Mouse (Mus musculus): ENCODE data around the gene Eif6. TPM values are rescaled to one million over a fixed set of nuclear protein-coding genes. Genes with fewer than 3 reads are reported as not detected.

Eif6 gene
- polyA plus RNA-seq, 1 experiment from 2014 or later = 251 TPM

DNA sequence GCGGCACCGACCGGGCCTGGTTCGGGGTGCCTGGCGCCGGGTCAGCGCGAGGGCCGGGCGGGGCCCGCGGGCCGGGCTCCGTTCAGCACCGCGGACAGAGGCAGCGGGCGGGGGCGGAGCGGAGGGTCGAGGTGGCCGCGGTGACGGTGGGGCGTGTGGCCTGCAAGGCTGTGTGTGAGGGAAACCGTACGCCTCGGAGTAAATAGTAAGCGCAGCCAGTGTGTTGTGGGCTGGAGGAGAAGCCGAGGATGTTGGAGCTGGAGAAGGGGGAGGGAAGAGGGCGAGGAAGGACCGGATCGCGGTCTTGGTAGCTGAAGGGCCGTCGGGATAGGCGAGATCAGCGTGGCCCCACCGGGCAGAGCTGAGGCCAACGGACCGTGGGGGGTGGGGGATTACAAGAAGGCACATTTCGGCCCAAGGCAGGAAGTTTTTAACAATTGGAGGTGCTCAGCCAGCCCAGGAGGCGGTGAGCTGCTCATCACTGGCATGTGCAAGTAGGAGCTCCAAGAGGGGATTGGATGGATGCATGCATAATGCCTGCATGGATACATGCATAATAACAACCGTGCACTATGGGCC is 51.0 kb downstream of the Eif6 start:
- H3K4me3 ChIP-seq (ENCODE audit: low read depth, low read length) = peak overlapping the region; percentile 50
- peaks cover 8% of the 10 kb centered on the region; the same call in 1 of the 2 replicates for H3K4me1 ChIP-seq (replicated peaks; ENCODE audit: control insufficient read depth, insufficient read depth, low read length)
- DNase-seq (ENCODE audit: low spot score) (peak; percentile 89), ATAC-seq (replicated peaks; ENCODE audit: low FRiP score, low TSS enrichment, low read depth) (peak; percentile 80)
- H3K9ac ChIP-seq (ENCODE audit: low read length) = no peak overlapping the region
- H3K9me3 ChIP-seq (ENCODE audit: control insufficient read depth, low read length) = no peaks in the 10 kb centered on the region
- H3K4me2 ChIP-seq (ENCODE audit: low read length) = peak overlapping the region; percentile 80
- 2% methylated on average over 40 of the region's 44 CpGs for WGBS
- H3K36me3 ChIP-seq (ENCODE audit: control insufficient read depth, insufficient read depth, low read length) = no peaks in the 10 kb centered on the region
- peaks cover 60% of the 10 kb centered on the region for H3K27me3 ChIP-seq (replicated peaks; ENCODE audit: control insufficient read depth, insufficient read depth, low read length)
- no peak overlapping the region for H3K27ac ChIP-seq (ENCODE audit: low read depth)

- peak within 1 kb of the TSS; percentile 50 for H3K4me3 ChIP-seq (ENCODE audit: low read depth, low read length)
- 3% methylated on average over 68 of the region's 100 CpGs for WGBS
- no peak within 1 kb of the TSS for H3K9ac ChIP-seq (ENCODE audit: low read length)
- H3K36me3 ChIP-seq (ENCODE audit: control insufficient read depth, insufficient read depth, low read length) = no peaks in the 10 kb centered on the region
- no peak within 1 kb of the TSS for H3K27ac ChIP-seq (ENCODE audit: low read depth)
- DNase-seq (ENCODE audit: low spot score) (no peak), ATAC-seq (replicated peaks; ENCODE audit: low FRiP score, low TSS enrichment, low read depth) (peak; percentile 70; the same call in 1 of the 2 replicates)
- H3K4me1 ChIP-seq (replicated peaks; ENCODE audit: control insufficient read depth, insufficient read depth, low read length) = peaks cover 8% of the 10 kb centered on the region; the same call in 1 of the 2 replicates
- peaks cover 60% of the 10 kb centered on the region for H3K27me3 ChIP-seq (replicated peaks; ENCODE audit: control insufficient read depth, insufficient read depth, low read length)
- H3K4me2 ChIP-seq (ENCODE audit: low read length) = peak within 1 kb of the TSS; percentile 80
- no peaks in the 10 kb centered on the region for H3K9me3 ChIP-seq (ENCODE audit: control insufficient read depth, low read length)
These were observed 51.6 kb downstream of the Eif6 start, which contains the start of gene Mmp24 for GRCm38 (mm10) chr2:155774927-155775684. Mmp24 (plus strand) TSS chr2:155775342.

- Histone ChIP-seq H3K4me3 (ENCODE audit: low read depth, low read length) (no peak overlapping the region), H3K36me3 (ENCODE audit: control insufficient read depth, insufficient read depth, low read length) (no peaks in the 10 kb centered on the region), H3K9me3 (ENCODE audit: control insufficient read depth, low read length) (no peaks in the 10 kb centered on the region), H3K4me2 (ENCODE audit: low read length) (peak overlapping the region; percentile 80), H3K27ac (ENCODE audit: low read depth) (no peak overlapping the region), H3K27me3 (replicated peaks; ENCODE audit: control insufficient read depth, insufficient read depth, low read length) (peaks cover 57% of the 10 kb centered on the region), H3K4me1 (replicated peaks; ENCODE audit: control insufficient read depth, insufficient read depth, low read length) (peaks cover 8% of the 10 kb centered on the region; the same call in 1 of the 2 replicates), H3K9ac (ENCODE audit: low read length) (no peak overlapping the region)
- 50% methylated on average over 11 of the region's 11 CpGs for WGBS
- DNase-seq (ENCODE audit: low spot score) = no peak
- no peak for ATAC-seq (replicated peaks; ENCODE audit: low FRiP score, low TSS enrichment, low read depth)
These were observed 52.3 kb downstream of the Eif6 start for GRCm38 (mm10) chr2:155774261-155774926.

- WGBS = 69% methylated on average over 4 of the region's 4 CpGs
These were observed 53.1 kb downstream of the Eif6 start for GRCm38 (mm10) chr2:155773664-155774063.

More at GRCm38 (mm10) chr2:155773664-155774063, 53.1 kb downstream of the Eif6 start:
- H3K36me3 ChIP-seq (ENCODE audit: control insufficient read depth, insufficient read depth, low read length) = no peaks in the 10 kb centered on the region
- no peak for DNase-seq (ENCODE audit: low spot score)
- H3K27ac ChIP-seq (ENCODE audit: low read depth) = no peak overlapping the region
- H3K4me3 ChIP-seq (ENCODE audit: low read depth, low read length) = no peak overlapping the region
- peaks cover 56% of the 10 kb centered on the region for H3K27me3 ChIP-seq (replicated peaks; ENCODE audit: control insufficient read depth, insufficient read depth, low read length)
- H3K4me2 ChIP-seq (ENCODE audit: low read length) = no peak overlapping the region
- peaks cover 8% of the 10 kb centered on the region; the same call in 1 of the 2 replicates for H3K4me1 ChIP-seq (replicated peaks; ENCODE audit: control insufficient read depth, insufficient read depth, low read length)
- H3K9me3 ChIP-seq (ENCODE audit: control insufficient read depth, low read length) = no peaks in the 10 kb centered on the region
- no peak overlapping the region for H3K9ac ChIP-seq (ENCODE audit: low read length)
- ATAC-seq (replicated peaks; ENCODE audit: low FRiP score, low TSS enrichment, low read depth) = no peak

Other genes with a start within 250 kb of the Eif6 start
- 46.1 and 49.6 TPM in 2 replicates for gene Gss, start 234.1 kb downstream of the Eif6 start, polyA plus RNA-seq (2014; fragmentation: Nextera tagmentation; extraction: Ambion mirVana)
- 0.20 and 0.62 TPM in 2 replicates for gene Myh7b, start 215.7 kb downstream of the Eif6 start, polyA plus RNA-seq (2014; fragmentation: Nextera tagmentation; extraction: Ambion mirVana)
- 127 and 129 TPM in 2 replicates for gene Trpc4ap, start 134.5 kb downstream of the Eif6 start, polyA plus RNA-seq (2014; fragmentation: Nextera tagmentation; extraction: Ambion mirVana)
- 39.2 and 47.1 TPM in 2 replicates for gene Edem2, start 97.5 kb downstream of the Eif6 start, polyA plus RNA-seq (2014; fragmentation: Nextera tagmentation; extraction: Ambion mirVana)
- gene Gm17581, start 91.1 kb downstream of the Eif6 start, polyA plus RNA-seq (2014; fragmentation: Nextera tagmentation; extraction: Ambion mirVana) = not detected in 2 replicates
- gene Procr, start 75.8 kb downstream of the Eif6 start, polyA plus RNA-seq (2014; fragmentation: Nextera tagmentation; extraction: Ambion mirVana) = 22.8 and 23.0 TPM in 2 replicates
- gene Mmp24, start 51.6 kb downstream of the Eif6 start, polyA plus RNA-seq (2014; fragmentation: Nextera tagmentation; extraction: Ambion mirVana) = 0.28 and 0.55 TPM in 2 replicates
- gene BC029722, start 7.5 kb downstream of the Eif6 start, polyA plus RNA-seq (2014; fragmentation: Nextera tagmentation; extraction: Ambion mirVana) = 12.8 and 13.2 TPM in 2 replicates
- gene Fam83c, start 7.9 kb upstream of the Eif6 start, polyA plus RNA-seq (2014; fragmentation: Nextera tagmentation; extraction: Ambion mirVana) = 0.12 and 0.23 TPM in 2 replicates
- gene Uqcc1, start 103.4 kb upstream of the Eif6 start, polyA plus RNA-seq (2014; fragmentation: Nextera tagmentation; extraction: Ambion mirVana) = 64.0 and 64.9 TPM in 2 replicates
- gene Gm15557, start 113.8 kb upstream of the Eif6 start, polyA plus RNA-seq (2014; fragmentation: Nextera tagmentation; extraction: Ambion mirVana) = not detected in 2 replicates
- gene Gdf5, start 118.4 kb upstream of the Eif6 start, polyA plus RNA-seq (2014; fragmentation: Nextera tagmentation; extraction: Ambion mirVana) = 0.81 and 1.8 TPM in 2 replicates
- 21.5 and 22.8 TPM in 2 replicates for gene Cep250, start 129.5 kb upstream of the Eif6 start, polyA plus RNA-seq (2014; fragmentation: Nextera tagmentation; extraction: Ambion mirVana)
- gene 6430550D23Rik, start 181.1 kb upstream of the Eif6 start, polyA plus RNA-seq (2014; fragmentation: Nextera tagmentation; extraction: Ambion mirVana) = 1.4 and 2.5 TPM in 2 replicates
- gene Ergic3, start 181.1 kb upstream of the Eif6 start, polyA plus RNA-seq (2014; fragmentation: Nextera tagmentation; extraction: Ambion mirVana) = 232 and 255 TPM in 2 replicates
- 0.05 and 0.17 TPM in 2 replicates for gene Fer1l4, start 226.0 kb upstream of the Eif6 start, polyA plus RNA-seq (2014; fragmentation: Nextera tagmentation; extraction: Ambion mirVana)
- 3.0 and 4.0 TPM in 2 replicates for gene Spag4, start 238.2 kb upstream of the Eif6 start, polyA plus RNA-seq (2014; fragmentation: Nextera tagmentation; extraction: Ambion mirVana)